Mouse (Mus musculus) E14TG2a.4 (cell line): ENCODE measurements at regions not wholly inside any gene's neighbourhood (a gene's known extent, or its start where the extent isn't known, plus 50 kb on each side); places are given as distances from the start of the nearest gene placed in this dataset.

Experiments
- CTCF ChIP-seq: conservative IDR thresholded peaks from 2 replicates; pipeline ENCODE4 v1.5.1; 2014; ENCODE audit warnings: low read length
- POU5F1 ChIP-seq: IDR thresholded peaks from 2 replicates; pipeline ENCODE4 v1.6.1; 2014; ENCODE audit warnings: low read length, borderline replicate concordance

DNA sequence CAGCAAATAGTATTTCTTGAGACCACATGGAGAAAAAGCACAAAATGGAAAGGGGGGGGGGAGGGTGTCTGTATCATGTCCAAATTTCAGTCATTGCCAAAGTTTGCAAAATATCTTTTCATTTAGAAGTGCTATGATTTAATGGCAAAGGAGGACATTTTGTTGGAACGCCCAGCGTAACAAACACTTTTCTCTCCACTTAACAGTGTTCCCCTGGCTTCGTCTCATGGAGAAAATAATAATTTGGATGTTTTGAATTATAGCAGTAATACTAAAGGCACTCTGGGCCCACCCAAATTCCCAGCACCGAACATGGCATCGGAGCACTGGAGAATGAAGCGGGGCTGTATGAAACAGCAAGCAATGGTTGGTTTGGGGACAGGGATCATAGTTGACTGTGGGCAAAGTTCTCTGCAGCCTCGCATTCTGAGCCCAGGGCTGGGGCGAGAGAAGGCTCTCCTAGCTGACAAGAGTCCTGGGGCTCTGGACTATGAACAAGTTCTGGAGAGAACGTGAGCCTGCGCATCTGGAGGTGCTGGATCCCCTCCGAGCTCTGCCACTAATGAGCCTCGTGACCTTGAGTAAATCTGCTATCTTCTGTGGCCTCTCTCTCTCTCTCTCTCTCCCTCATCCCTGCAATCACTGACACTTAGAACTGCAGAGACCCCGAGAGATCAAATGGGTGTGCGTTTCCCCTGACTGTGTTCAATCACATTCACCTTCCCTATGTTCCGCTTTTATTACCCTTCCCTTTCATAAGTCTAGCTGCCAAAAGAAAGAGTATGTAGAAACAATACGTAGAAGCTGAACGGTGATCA, 586.5 kb upstream of the Clint1 start:
- TF ChIP-seq CTCF = no peak
- no peak for TF ChIP-seq POU5F1
